Mouse (Mus musculus): ENCODE results near the gene Tanc1. TPM values are rescaled to one million over a fixed set of nuclear protein-coding genes. Genes with fewer than 3 reads are reported as not detected.

Tanc1 gene
- total and polyA plus RNA-seq, 3 experiments: 5.6 to 17.3 (median 16.4) TPM

DNA sequence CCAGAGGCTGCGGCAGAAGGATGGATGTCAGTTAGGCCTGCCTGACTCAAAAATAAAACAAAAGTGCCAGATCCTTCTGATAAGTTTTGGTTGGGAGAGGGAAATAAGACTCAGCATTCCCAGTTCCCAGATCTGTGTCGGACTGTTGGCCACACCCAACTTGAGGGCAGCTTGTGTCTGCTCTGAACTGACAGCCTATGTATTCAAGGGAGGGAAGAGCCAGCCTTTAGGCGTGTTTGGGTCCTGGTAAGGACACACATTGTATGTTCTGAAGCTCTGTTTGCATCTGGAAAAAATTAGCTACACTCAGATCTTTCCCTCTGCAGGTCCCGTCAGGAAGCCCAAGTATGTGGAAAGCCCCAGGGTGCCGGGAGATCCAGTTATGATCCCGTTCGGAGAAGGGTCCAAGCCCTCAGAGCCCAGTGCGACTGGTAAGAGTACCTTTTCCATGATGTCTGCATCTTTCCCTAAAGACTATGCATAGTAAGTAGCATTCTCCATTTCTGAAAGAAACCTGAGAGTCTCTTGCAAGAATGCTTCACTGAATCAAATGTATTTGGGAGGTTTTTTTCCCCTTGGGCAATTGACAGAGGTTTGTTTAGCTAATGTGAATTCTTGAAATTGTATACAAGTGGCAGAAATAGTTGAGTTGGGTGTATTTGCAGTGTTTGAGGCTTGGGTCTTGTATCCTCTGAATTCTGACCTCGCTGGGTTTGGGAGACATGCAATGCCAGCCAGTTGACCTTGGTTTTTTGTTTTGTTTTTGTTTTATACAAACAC, 146.5 kb downstream of the Tanc1 start:
- no peak for DNase-seq

GRCm38 (mm10) chr2:59760731-59761130, 148.9 kb downstream of the Tanc1 start:
- DNase-seq: no peak

- DNase-seq: no peak
Observed at GRCm38 (mm10) chr2:59761183-59761582, 149.3 kb downstream of the Tanc1 start.

- DNase-seq: no peak
Observed at GRCm38 (mm10) chr2:59762277-59762676, 150.4 kb downstream of the Tanc1 start.

DNA sequence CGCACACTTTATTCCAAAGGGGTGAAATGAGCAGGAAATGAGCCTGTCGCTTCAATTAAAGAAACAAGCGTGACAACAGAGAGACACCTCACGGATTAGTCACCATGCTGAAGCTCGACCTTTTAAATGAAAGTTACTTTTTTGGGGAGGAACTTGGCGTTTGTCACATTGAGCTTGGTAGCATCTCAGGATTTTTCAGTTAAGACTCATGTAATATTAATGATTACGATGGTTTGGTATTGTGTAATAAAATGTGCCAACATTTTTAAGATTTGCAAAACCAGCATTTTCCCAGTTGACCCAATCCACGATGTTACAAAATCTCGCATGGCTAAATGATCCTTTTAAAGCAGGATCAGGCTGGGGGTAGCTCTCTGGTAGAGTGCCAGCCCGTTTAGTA, 153.8 kb downstream of the Tanc1 start:
- DNase-seq: no peak

DNA sequence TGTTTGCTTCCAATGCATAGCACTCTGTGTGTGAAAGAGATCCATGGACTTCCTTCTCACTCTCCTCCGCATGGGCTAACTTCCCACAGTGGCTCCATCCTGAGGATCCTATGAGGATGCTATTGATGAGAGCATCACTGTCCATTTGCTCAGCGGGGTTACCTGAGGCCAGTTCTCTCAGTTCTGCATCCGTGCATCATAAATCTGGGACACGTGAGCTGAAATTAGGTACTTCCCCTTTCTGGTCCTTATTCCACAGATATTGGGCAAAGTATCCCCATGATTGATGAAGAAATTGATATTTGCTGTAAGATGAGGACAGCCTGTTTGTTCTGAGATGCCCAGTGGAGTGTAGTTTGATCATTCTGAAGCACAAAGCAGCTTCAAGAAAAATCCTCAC, 156.1 kb downstream of the Tanc1 start:
- no peak for DNase-seq

GRCm38 (mm10) chr2:59768661-59769384, 157.0 kb downstream of the Tanc1 start:
- peak; percentile 53 for DNase-seq

DNA sequence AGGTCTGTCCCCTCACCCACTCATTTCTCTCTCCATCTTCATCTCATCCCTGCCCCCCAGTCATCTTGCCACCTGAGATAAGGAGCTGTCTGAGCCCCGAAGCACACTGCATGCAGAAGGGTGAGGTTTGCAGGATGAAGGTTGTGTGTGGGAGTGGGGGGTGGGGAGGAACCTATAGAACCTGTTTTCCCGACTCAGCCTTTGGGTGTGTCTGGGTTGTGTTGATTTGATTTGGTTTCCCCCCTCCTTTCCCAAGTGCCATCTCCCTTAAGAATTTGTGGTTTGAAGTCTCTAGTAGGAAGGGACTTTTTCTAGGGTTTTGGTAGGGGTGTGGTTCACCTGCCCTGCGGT, 157.5 kb downstream of the Tanc1 start:
- DNase-seq: no peak

GRCm38 (mm10) chr2:59771708-59772107, 159.9 kb downstream of the Tanc1 start:
- no peak for DNase-seq

DNA sequence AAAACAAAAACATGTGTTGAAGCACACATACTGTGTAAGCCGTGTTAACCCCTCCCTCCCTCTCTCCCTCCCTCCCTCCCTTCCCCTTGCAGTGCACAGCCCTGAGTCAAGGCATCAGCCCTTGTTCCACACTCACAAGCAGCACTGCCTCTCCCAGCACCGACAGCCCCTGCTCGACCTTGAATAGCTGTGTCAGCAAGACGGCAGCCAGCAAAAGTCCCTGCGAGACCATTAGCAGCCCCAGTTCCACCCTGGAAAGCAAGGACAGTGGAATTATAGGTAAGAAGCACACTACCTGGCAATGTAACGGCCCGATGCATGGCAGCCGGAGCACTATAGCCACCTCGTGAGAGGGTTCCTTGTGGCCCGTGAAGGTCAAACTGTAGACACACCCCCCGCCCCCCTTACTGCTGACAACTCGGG, 160.4 kb downstream of the Tanc1 start:
- DNase-seq: peak; percentile 81

GRCm38 (mm10) chr2:59774374-59774773, 162.5 kb downstream of the Tanc1 start:
- DNase-seq: no peak

DNA sequence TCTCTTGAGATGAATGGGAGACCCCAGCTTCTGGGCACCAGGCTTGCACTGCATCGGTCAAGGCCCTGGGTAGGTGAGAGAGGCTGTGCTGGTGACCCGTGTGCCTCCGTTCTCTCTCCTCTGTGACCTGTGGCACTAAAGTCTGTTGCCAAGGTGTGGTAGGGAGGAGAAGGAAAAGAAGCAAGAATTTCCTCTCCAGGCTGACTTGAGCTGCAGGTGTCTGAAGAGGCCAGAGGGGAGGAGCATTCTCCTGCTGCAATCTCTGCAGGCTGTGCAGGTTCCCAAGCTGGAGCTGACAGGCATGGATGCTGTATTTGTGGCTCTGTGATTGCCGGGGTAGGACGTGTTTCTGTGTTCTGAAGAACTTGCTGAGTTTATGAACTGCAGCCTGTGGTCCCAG, 163.3 kb downstream of the Tanc1 start:
- no peak for DNase-seq

DNA sequence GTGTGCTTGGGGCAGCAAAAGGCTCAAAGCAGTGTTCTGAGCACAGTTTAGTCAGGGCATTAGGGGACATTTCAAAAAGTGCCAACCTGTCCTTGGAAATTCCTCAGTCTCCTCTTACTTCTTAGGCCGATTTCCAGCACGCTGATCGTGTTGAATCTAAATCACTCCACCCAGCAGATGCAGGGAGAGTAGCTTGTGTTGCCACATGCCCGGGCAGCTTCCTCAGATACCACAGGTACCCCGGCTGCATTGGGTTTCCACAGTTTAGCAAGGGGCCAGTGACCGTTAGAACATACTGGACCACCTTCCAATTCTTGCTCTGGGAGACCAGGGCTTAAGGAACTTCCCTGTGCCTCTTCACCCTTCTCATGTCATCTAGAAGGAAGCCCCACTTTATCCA, 164.0 kb downstream of the Tanc1 start:
- no peak for DNase-seq

DNA sequence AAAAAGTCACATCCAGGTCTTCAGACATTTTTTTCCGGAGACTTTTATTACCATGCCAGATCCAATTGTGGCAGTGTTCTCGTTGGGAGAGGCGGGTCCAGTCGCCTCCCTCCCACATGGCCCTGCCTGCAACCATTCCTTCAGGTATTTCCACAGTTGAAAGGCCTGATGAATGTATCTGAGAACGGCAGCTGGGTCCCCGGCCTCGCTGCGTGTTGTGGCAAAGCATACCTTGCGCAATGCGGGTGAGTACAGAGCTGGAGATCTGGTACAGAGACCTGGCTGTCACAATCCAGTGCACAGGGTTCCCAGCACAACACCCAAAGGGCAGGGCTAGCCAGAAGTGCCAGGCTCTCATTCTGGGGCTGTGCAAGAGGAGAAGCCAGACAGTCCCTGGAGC, 167.5 kb downstream of the Tanc1 start:
- DNase-seq: peak; percentile 38

GRCm38 (mm10) chr2:59780240-59780639, 168.4 kb downstream of the Tanc1 start:
- DNase-seq: no peak

DNA sequence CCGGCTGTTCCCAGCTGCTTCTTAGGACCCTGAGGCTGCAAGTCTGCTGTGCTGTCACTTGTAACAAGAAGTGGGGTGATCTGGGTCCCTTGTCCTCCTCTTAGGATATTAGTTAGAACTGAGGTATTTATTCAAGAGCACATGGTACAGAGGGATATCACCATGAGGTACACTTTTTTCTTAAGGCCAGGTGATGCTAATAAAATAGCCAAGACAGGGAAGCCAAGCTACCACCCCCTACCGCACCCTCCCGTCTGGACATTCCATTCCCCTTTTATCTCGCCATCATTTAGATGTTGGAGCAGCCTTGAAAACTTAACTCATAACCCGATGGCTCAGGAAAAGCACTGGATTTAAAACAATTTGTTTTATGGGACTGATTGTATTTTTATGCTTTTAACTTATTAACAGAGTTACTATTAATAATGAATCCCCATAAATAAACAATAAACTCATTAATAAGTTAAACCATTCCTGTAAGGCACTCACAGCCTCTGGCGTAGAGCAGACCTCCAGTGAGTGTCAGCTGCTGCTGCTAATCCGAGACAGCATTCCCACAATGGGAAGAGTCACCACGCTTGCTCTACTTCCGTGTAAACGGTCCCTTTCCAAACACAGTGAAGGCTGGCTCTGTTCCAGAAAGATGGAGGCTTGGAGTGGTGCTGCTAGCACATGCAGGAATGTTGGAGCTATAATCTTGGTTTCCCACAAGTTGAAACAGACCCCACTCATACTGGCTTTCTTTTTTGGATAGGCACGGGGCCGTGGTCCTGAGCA, 171.4 kb downstream of the Tanc1 start:
- DNase-seq: no peak

GRCm38 (mm10) chr2:59783832-59784627, 172.2 kb downstream of the Tanc1 start:
- DNase-seq: no peak

DNA sequence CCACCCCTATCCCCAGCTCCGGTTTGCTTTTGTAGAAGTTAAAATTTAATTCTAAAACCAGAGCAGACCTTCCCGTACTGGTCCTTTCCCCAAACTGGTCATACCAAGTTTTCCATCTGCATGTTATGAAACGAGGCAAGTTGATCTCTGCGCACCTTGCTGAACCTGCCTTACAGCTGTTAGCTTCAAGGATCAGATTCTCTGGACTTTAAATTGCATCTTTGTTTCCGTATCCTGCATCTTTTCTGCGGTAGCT, 172.7 kb downstream of the Tanc1 start:
- no peak for DNase-seq

GRCm38 (mm10) chr2:59785597-59785996, 173.8 kb downstream of the Tanc1 start:
- no peak for DNase-seq

DNA sequence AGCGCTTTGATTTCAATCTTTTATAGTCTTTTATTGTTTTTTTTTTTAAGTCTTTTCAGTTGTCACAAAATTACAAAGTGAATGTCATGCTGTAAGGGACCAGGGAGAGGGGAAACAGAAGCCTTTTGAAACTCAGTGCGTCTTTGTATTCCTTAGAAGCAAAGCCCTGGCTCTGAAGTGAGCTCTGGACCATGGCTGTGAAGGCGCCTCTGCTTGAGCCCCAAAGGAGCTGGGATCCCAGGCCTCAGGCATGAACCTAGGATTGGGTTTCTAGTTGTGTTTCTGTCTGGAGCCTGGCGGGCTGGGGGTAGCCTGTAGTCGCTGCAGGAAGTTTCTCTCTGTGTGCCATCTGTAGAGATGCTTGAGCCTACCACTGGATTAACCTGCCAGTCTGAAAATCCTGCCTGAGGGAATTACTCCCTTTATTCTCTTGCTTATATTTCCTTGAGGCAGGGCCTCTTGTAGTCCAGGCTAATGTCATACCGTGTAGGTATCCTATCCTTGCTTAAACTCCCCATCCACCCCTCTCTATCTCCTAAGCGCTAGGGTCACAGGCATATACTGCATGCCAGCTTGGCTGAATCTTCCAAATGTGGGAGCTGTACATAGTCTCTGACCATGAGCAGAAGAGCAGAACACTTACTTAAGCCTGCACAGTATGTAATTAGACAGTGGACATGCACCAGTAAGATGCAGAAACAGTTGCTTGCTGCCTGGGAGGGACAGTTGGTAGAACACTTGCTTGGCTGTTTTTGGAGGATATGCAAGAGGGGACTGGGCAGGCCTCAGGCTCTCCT, 177.1 kb downstream of the Tanc1 start:
- DNase-seq: no peak

DNA sequence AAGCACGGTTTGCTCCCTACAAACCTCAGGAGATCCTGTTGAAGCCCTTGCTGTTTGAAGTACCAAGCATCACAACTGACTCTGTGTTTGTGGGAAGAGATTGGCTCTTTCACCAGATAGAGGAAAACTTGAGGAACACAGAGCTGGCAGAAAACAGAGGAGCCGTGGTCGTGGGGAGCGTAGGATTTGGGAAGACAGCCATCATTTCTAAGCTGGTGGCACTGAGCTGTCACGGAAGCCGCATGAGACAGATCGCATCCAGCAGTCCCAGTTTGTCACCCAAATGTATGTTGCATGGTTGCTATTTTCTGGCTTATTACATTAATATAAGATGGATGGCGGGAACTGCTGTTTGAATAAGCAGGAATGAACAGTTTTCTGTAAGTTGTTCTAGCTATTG, 179.8 kb downstream of the Tanc1 start:
- DNase-seq: no peak

DNA sequence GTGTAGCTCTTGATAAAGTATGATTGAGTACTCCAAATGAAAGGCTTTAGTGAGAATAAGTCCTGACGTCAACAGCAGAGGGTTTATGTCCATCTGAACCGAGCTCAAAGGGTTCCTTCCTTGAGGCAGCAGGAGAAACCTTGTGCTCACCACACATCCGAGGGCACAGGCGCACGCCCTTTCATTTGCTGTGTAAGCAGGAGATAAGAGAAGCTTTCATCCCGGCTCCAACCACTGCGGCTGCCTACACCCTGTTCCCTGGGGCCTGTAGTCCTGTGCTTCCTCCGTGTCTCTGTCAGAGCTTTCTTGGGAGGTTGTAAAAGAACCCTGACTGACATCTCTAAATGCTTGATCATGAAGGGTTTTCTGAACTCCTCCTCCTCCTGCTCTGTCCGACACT, 181.5 kb downstream of the Tanc1 start:
- DNase-seq: no peak
